Mouse (Mus musculus) MEL (cell line): ENCODE results near the gene Lgi4. TPM values are rescaled to one million over a fixed set of nuclear protein-coding genes. Genes with fewer than 3 reads are reported as not detected.

Experiments used
- DNase-seq: peaks from one replicate; pipeline ENCODE4 v3.0.0; 2011; ENCODE audit warnings: low read depth, low spot score
- H3K27ac ChIP-seq: 2 replicates; pipeline ENCODE4 v1.5.1; 2012; ENCODE audit warnings: low read depth, mild to moderate bottlenecking, control low read depth, low read length, moderate library complexity; ENCODE audit not compliant: control insufficient read depth
- H3K27me3 ChIP-seq, 2 experiments: fragments of 150-350 bp in 1 of 2; sonication (generic) in 1 of 2; 2 replicates each; pipeline ENCODE4 v1.6.1; 2012; ENCODE audit warnings: low read length in 2 of 2, mild to moderate bottlenecking in 2 of 2, improper control_type of control experiment in 1 of 2, moderate library complexity in 1 of 2; ENCODE audit not compliant: insufficient read depth in 2 of 2, control insufficient read depth in 1 of 2
- H3K36me3 ChIP-seq, 2 experiments: 2 replicates each; pipeline ENCODE4 v1.6.1; 2012 to 2014; ENCODE audit warnings: low read length in 2 of 2, improper control_type of control experiment in 1 of 2, inconsistent platforms in 1 of 2, mild to moderate bottlenecking in 1 of 2; ENCODE audit not compliant: insufficient read depth in 2 of 2, control insufficient read depth in 1 of 2
- H3K4me1 ChIP-seq, 2 experiments: fragments of 150-350 bp in 1 of 2; sonication (generic) in 1 of 2; 2 replicates each; pipeline ENCODE4 v1.6.1; 2012; ENCODE audit warnings: low read length in 2 of 2, improper control_type of control experiment in 1 of 2, mild to moderate bottlenecking in 1 of 2; ENCODE audit not compliant: insufficient read depth in 2 of 2, control insufficient read depth in 1 of 2
- H3K4me3 ChIP-seq, 2 experiments: fragments of 150-350 bp in 1 of 2; sonication (generic) in 1 of 2; 2 replicates each; pipeline ENCODE4 v1.5.1; 2012; ENCODE audit warnings: low read depth in 2 of 2, low read length in 2 of 2, mild to moderate bottlenecking in 2 of 2, moderate library complexity in 2 of 2, control low read depth in 1 of 2, improper control_type of control experiment in 1 of 2; ENCODE audit not compliant: control insufficient read depth in 1 of 2, insufficient read depth in 1 of 2
- H3K79me2 ChIP-seq: 2 replicates; pipeline ENCODE4 v1.6.1; 2012; ENCODE audit warnings: mild to moderate bottlenecking, low read length, moderate library complexity; ENCODE audit not compliant: control insufficient read depth, poor library complexity, insufficient read depth
- H3K9ac ChIP-seq: 2 replicates; pipeline ENCODE4 v1.6.1; 2012; ENCODE audit warnings: low read depth, mild to moderate bottlenecking, control low read depth, low read length, moderate library complexity; ENCODE audit not compliant: control insufficient read depth, poor library complexity, severe bottlenecking
- H3K9me3 ChIP-seq: fragments of 150-350 bp; sonication (generic); replicated peaks from 2 replicates; pipeline ENCODE4 v1.6.1; 2012; ENCODE audit warnings: mild to moderate bottlenecking, low read length, improper control_type of control experiment, moderate library complexity; ENCODE audit not compliant: insufficient read depth
- BHLHE40 ChIP-seq: IDR thresholded peaks from 2 replicates; pipeline ENCODE4 v1.6.1; 2012; ENCODE audit warnings: low read depth, mild to moderate bottlenecking, inconsistent platforms, low read length, improper control_type of control experiment, borderline replicate concordance
- E2F4 ChIP-seq: IDR thresholded peaks from 2 replicates; pipeline ENCODE4 v1.6.1; 2011; ENCODE audit warnings: low read depth, low read length, improper control_type of control experiment, borderline replicate concordance
- ELF1 ChIP-seq: IDR thresholded peaks from 2 replicates; pipeline ENCODE4 v1.6.1; 2014; ENCODE audit warnings: low read depth, mild to moderate bottlenecking, inconsistent platforms, low read length, improper control_type of control experiment, moderate library complexity
- EP300 ChIP-seq, 2 experiments: IDR thresholded peaks; 2 replicates each; pipeline ENCODE4 v1.6.1; 2011; ENCODE audit warnings: improper control_type of control experiment in 2 of 2, low read length in 2 of 2, low read depth in 1 of 2, mild to moderate bottlenecking in 1 of 2
- ETS1 ChIP-seq: IDR thresholded peaks from 2 replicates; pipeline ENCODE4 v1.6.1; 2012; ENCODE audit warnings: low read depth, mild to moderate bottlenecking, inconsistent platforms, low read length, improper control_type of control experiment, moderate library complexity
- GABPA ChIP-seq: IDR thresholded peaks from 2 replicates; pipeline ENCODE4 v1.6.1; 2012; ENCODE audit warnings: low read depth, mild to moderate bottlenecking, inconsistent platforms, low read length, improper control_type of control experiment, moderate library complexity
- KAT2A ChIP-seq: conservative IDR thresholded peaks from 2 replicates; pipeline ENCODE4 v1.6.1; 2012; ENCODE audit warnings: low read depth, low read length, improper control_type of control experiment, inconsistent platforms
- MAX ChIP-seq: IDR thresholded peaks from 2 replicates; pipeline ENCODE4 v1.6.1; 2011; ENCODE audit warnings: low read length, improper control_type of control experiment
- MAZ ChIP-seq: IDR thresholded peaks from 2 replicates; pipeline ENCODE4 v1.6.1; 2012; ENCODE audit warnings: low read depth, mild to moderate bottlenecking, inconsistent platforms, low read length, improper control_type of control experiment
- MXI1 ChIP-seq: IDR thresholded peaks from 2 replicates; pipeline ENCODE4 v1.6.1; 2011; ENCODE audit warnings: mild to moderate bottlenecking, low read depth, low read length, improper control_type of control experiment
- NELFE ChIP-seq: IDR thresholded peaks from 2 replicates; pipeline ENCODE4 v1.6.1; 2011; ENCODE audit warnings: low read depth, low read length, improper control_type of control experiment
- NRF1 ChIP-seq: IDR thresholded peaks from 2 replicates; pipeline ENCODE4 v1.6.1; 2014; ENCODE audit warnings: low read depth, mild to moderate bottlenecking, inconsistent platforms, low read length, improper control_type of control experiment, moderate library complexity; ENCODE audit not compliant: poor library complexity, insufficient read depth, severe bottlenecking
- POLR2A ChIP-seq, 2 experiments: IDR thresholded peaks; 2 replicates each; pipeline ENCODE4 v1.6.1; 2011 to 2012; ENCODE audit warnings: low read length in 2 of 2, mild to moderate bottlenecking in 2 of 2, control low read depth in 1 of 2, improper control_type of control experiment in 1 of 2, low read depth in 1 of 2, moderate library complexity in 1 of 2; ENCODE audit not compliant: control insufficient read depth in 1 of 2, insufficient read depth in 1 of 2, poor library complexity in 1 of 2
- POLR2AphosphoS5 ChIP-seq: IDR thresholded peaks from 2 replicates; pipeline ENCODE4 v1.6.1; 2012; ENCODE audit warnings: low read depth, borderline replicate concordance, mild to moderate bottlenecking, inconsistent platforms, low read length, moderate library complexity, mixed read lengths
- RAD21 ChIP-seq: IDR thresholded peaks from 2 replicates; pipeline ENCODE4 v1.6.1; 2011; ENCODE audit warnings: mild to moderate bottlenecking, low read depth, low read length, improper control_type of control experiment
- RCOR1 ChIP-seq: IDR thresholded peaks from 2 replicates; pipeline ENCODE4 v1.6.1; 2012; ENCODE audit warnings: low read depth, mild to moderate bottlenecking, inconsistent platforms, low read length, improper control_type of control experiment
- TAL1 ChIP-seq: IDR thresholded peaks from 2 replicates; pipeline ENCODE4 v1.6.1; 2012; ENCODE audit warnings: mild to moderate bottlenecking, inconsistent platforms, low read length, moderate library complexity, mixed read lengths
- TBP ChIP-seq: IDR thresholded peaks from 2 replicates; pipeline ENCODE4 v1.8.0; 2011; ENCODE audit warnings: low read depth, low read length, improper control_type of control experiment
- TCF12 ChIP-seq: IDR thresholded peaks from 2 replicates; pipeline ENCODE4 v1.6.1; 2014; ENCODE audit warnings: low read depth, mild to moderate bottlenecking, inconsistent platforms, low read length, improper control_type of control experiment, moderate library complexity
- UBTF ChIP-seq: IDR thresholded peaks from 2 replicates; pipeline ENCODE4 v1.6.1; 2012; ENCODE audit warnings: low read depth, mild to moderate bottlenecking, inconsistent platforms, low read length, improper control_type of control experiment, moderate library complexity, borderline replicate concordance; ENCODE audit not compliant: insufficient read depth
- USF1 ChIP-seq: IDR thresholded peaks from 2 replicates; pipeline ENCODE4 v1.6.1; 2014; ENCODE audit warnings: low read depth, mild to moderate bottlenecking, inconsistent platforms, low read length, improper control_type of control experiment, moderate library complexity
- ZC3H11A ChIP-seq: IDR thresholded peaks from 2 replicates; pipeline ENCODE4 v1.6.1; 2012; ENCODE audit warnings: low read depth, mild to moderate bottlenecking, inconsistent platforms, low read length, improper control_type of control experiment
- ZKSCAN1 ChIP-seq: IDR thresholded peaks from 2 replicates; pipeline ENCODE4 v1.6.1; 2012; ENCODE audit warnings: low read depth, mild to moderate bottlenecking, inconsistent platforms, low read length, improper control_type of control experiment, moderate library complexity
- ZMIZ1 ChIP-seq: IDR thresholded peaks from 2 replicates; pipeline ENCODE4 v1.6.1; 2012; ENCODE audit warnings: low read depth, mild to moderate bottlenecking, inconsistent platforms, low read length, improper control_type of control experiment, moderate library complexity
- ZNF384 ChIP-seq: IDR thresholded peaks from 2 replicates; pipeline ENCODE4 v1.6.1; 2012; ENCODE audit warnings: low read depth, mild to moderate bottlenecking, inconsistent platforms, low read length, improper control_type of control experiment
- polyA plus RNA-seq, 2 experiments: library from polyadenylated mRNA; stranded (reverse) in 1 of 2; unstranded in 1 of 2; fragments of >175 nt in 1 of 2; fragments of >200 nt in 1 of 2; gene quantifications; 2 replicates each; pipeline versions ENCODE4 v1.2.1 to v1.2.4; 2012; ENCODE audit warnings: low replicate concordance in 2 of 2, low read depth in 1 of 2; ENCODE audit not compliant: insufficient read length in 2 of 2, insufficient read depth in 1 of 2, missing spikeins in 1 of 2
- total RNA-seq: library from RNA; depleted of rRNA; stranded (reverse); fragments of 300-350 nt; gene quantifications from 2 replicates; pipeline ENCODE4 v1.2.3, GENCODE M21; 2012

The Lgi4 gene
- total and polyA plus RNA-seq, 3 experiments = not detected

DNA sequence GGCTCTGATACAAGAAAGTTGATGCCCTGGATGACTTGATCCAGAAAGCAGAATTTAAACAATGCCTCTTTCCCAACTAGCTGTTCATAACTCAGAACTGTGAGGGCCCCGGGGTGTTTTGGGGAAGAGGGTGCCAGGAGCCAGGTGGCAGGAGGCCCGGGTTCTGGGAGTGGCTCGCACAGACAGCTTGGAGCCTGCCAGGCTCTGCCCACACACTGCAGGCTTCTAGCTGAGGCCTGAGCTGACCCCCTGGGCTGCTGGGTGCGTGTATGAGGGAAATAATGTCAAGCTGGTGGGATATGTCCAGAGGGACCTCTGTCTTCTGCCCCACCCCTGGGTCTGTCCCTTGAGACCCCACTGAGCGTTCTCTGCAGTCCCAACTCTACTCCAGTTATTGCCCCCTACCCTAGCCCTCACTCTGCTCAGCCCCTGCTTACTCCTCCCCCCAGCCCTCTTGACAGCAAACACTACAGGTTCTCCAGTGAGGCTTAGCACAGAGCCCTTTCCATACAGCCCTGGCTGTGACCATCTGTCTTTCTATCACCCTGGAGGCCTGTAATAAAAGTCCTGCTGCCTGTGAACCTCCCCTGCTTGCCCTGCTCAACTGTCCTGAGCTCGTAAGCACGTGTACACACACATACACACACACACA lies 15.0 kb downstream of the Lgi4 start:
- TF ChIP-seq RCOR1 = no peak
- Histone ChIP-seq H3K79me2 (no peaks in the 10 kb centered on the region), H3K9ac (no peak overlapping the region), H3K4me1 (no peaks in the 10 kb centered on the region), H3K4me3 (no peak overlapping the region), H3K9me3 (no peaks in the 10 kb centered on the region), H3K27ac (no peak overlapping the region), H3K36me3 (no peaks in the 10 kb centered on the region), H3K27me3 (no peaks in the 10 kb centered on the region; a peak in 2 of 4 replicates)
- no peak for DNase-seq

- DNase-seq = no peak
- H3K4me3 ChIP-seq = no peak overlapping the region
- H3K79me2 ChIP-seq = no peaks in the 10 kb centered on the region
- H3K27me3 ChIP-seq = no peaks in the 10 kb centered on the region; a peak in 2 of 4 replicates
- H3K9ac ChIP-seq = no peak overlapping the region
- no peaks in the 10 kb centered on the region for H3K4me1 ChIP-seq
- H3K9me3 ChIP-seq = no peaks in the 10 kb centered on the region
- H3K27ac ChIP-seq = no peak overlapping the region
- no peaks in the 10 kb centered on the region for H3K36me3 ChIP-seq
- no peak for TF ChIP-seq TBP
- TF ChIP-seq USF1 = no peak
- no peak for TF ChIP-seq NRF1
- TF ChIP-seq GABPA = no peak
- TF ChIP-seq BHLHE40 = no peak
- no peak for TF ChIP-seq ELF1
- no peak for TF ChIP-seq RAD21
- no peak for TF ChIP-seq POLR2AphosphoS5
- TF ChIP-seq UBTF = no peak
- TF ChIP-seq MAZ = no peak
Measured at GRCm38 (mm10) chr7:31074713-31075069, 15.5 kb downstream of the Lgi4 start.

DNA sequence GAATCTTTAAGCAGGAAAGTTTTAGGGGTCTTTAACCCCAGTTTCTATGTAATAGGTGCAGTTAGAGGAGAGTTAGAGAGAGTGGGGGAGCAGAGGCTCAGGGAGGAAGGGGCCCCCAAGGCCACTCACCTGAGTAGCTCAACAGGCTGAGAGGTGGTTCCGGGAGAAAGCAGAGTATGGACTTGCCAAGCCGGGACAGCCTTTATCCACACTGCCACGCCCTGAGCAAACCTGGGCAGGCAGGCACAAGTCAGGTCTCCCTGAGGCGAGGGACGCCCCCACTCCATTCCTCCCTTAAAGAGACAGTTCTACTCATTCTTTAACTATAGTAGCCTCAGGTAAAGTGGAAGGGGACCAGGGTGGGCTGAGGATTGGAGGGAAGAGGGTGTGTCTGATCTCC lies 17.4 kb downstream of the Lgi4 start, which contains the start of gene Fxyd3:
TSS of gene Fxyd3 (minus strand) at position 213 of the 400 bp plus-strand sequence.
- no peak within 1 kb of the TSS for H3K9ac ChIP-seq
- TF ChIP-seq TCF12 (no peak), KAT2A (no peak), ZMIZ1 (no peak), E2F4 (no peak), MXI1 (no peak), EP300 (IDR thresholded peaks at IDR 0.05; ENCODE audit: low read depth in 1 of 2, low read length in 2 of 2) (no peak), ZC3H11A (no peak), NELFE (no peak), POLR2A (IDR thresholded peaks at IDR 0.05; ENCODE audit: control insufficient read depth in 1 of 2, insufficient read depth in 1 of 2, low read depth in 1 of 2, low read length in 2 of 2, poor library complexity in 1 of 2) (no peak), ZNF384 (no peak), ETS1 (no peak), MAX (no peak), POLR2AphosphoS5 (no peak), TAL1 (no peak), ZKSCAN1 (no peak), BHLHE40 (no peak)
- no peaks in the 10 kb centered on the region for H3K4me1 ChIP-seq
- H3K79me2 ChIP-seq = no peaks in the 10 kb centered on the region
- peaks cover 0 to 3% of the 10 kb centered on the region in 2 experiments; a peak in 2 of 4 replicates for H3K27me3 ChIP-seq
- no peaks in the 10 kb centered on the region for H3K9me3 ChIP-seq
- DNase-seq = no peak
- H3K36me3 ChIP-seq = no peaks in the 10 kb centered on the region
- no peak within 1 kb of the TSS for H3K27ac ChIP-seq
- H3K4me3 ChIP-seq = no peak within 1 kb of the TSS
